Mouse (Mus musculus) gastrocnemius, postnatal 14 days (tissue): ENCODE data around the gene Cuta. TPM values are rescaled to one million over a fixed set of nuclear protein-coding genes. Genes with fewer than 3 reads are reported as not detected.
A peak's percentile ranks its signal among the peaks of the same experiment; 100 is the strongest.

Source experiments
- DNase-seq: peaks from one replicate; pipeline ENCODE4 v3.0.0; 2021; ENCODE audit warnings: mixed read lengths
- intact Hi-C: fragments of 180-260 bp; cut with DNase I; formaldehyde crosslinking; loops from one replicate; pipeline ENCODE4 v1.15.1; 2025; ENCODE audit warnings: low total_unique reads
- microRNA-seq, 2 experiments: library from miRNA; unstranded; fragments of <30 nt; microRNA quantifications; one replicate each; pipeline ENCODE4 v1.2.0; 2021
- total RNA-seq, 2 experiments: library from RNA; stranded (reverse); gene quantifications; 2 replicates each; pipeline ENCODE4 v1.2.3; 2021

The Cuta gene
- total RNA-seq, 2 experiments from 2014 or later: 87.0 to 102 TPM

- intact Hi-C loops: no loop called here
- no peak for DNase-seq
Measured at GRCm38 (mm10) chr17:26900916-26901315, 38.5 kb downstream of the Cuta start.

- DNase-seq: peak; percentile 79
- intact Hi-C loops: loop anchor here (10.0 kb wide), 1 partner anchor 441 kb away; no protein-coding TSS in a partner anchor
Measured at GRCm38 (mm10) chr17:26895578-26895977, 43.8 kb downstream of the Cuta start.

- intact Hi-C loops: loop anchor here (10.0 kb wide), 1 partner anchor 440 kb away; no protein-coding TSS in a partner anchor
- no peak for DNase-seq
Measured at GRCm38 (mm10) chr17:26894342-26894741, 45.0 kb downstream of the Cuta start.

GRCm38 (mm10) chr17:26893492-26893891 is 45.9 kb downstream of the Cuta start:
- DNase-seq: no peak
- intact Hi-C loops: loop anchor here (10.0 kb wide), 1 partner anchor 439 kb away; no protein-coding TSS in a partner anchor

GRCm38 (mm10) chr17:26892635-26893375 is 46.6 kb downstream of the Cuta start:
- DNase-seq: no peak
- intact Hi-C loops: loop anchor here (10.0 kb wide), 1 partner anchor 438 kb away; no protein-coding TSS in a partner anchor

GRCm38 (mm10) chr17:26887926-26888325 is 51.4 kb downstream of the Cuta start:
- intact Hi-C loops: loop anchor here (5.0 kb wide), 1 partner anchor 231 kb away; no protein-coding TSS in a partner anchor
- no peak for DNase-seq

- peak; percentile 87 for DNase-seq
- intact Hi-C loops: loop anchor here (5.0 kb wide), 1 partner anchor 229 kb away; no protein-coding TSS in a partner anchor
Measured at GRCm38 (mm10) chr17:26886047-26886749, 53.2 kb downstream of the Cuta start.

GRCm38 (mm10) chr17:26884995-26885926 is 54.1 kb downstream of the Cuta start:
- peak; percentile 85 for DNase-seq
- intact Hi-C loops: loop anchor here (2.0 to 5.0 kb wide), 2 partner anchors 92 to 228 kb away; no protein-coding TSS in a partner anchor

Small RNAs within 50 kb of the gene (microRNA-seq; reads per million reads assigned to microRNA genes)
- gene Gm27775: 0 reads per million in 2 experiments
- 0 reads per million in 2 experiments for gene Mir3083
- 0 to 1.3 reads per million in 2 experiments for gene Mir6968

Other genes starting within 250 kb of the Cuta start
- 10 to 100 TPM; 14.1 to 20.1 TPM for gene Crebrf, start 223.9 kb downstream of the Cuta start, total RNA-seq
- gene Bnip1, start 158.5 kb downstream of the Cuta start, total RNA-seq: 10 to 100 TPM; 18.7 to 22.5 TPM
- gene Nkx2-5, start 94.6 kb downstream of the Cuta start, total RNA-seq: not detected
- 1 to 10 TPM in 1 of 2 experiments, under 1 TPM in 1; 1.00 to 1.0 TPM for gene Kifc5b, start 22.5 kb downstream of the Cuta start, total RNA-seq
- gene Phf1, start 6.5 kb downstream of the Cuta start, total RNA-seq: 1 to 10 TPM; 4.1 TPM
- gene Syngap1, start 1.7 kb upstream of the Cuta start, total RNA-seq: 1 to 10 TPM; 5.8 to 6.1 TPM
- 1 to 10 TPM; 1.6 to 2.6 TPM for gene Zbtb9, start 33.6 kb upstream of the Cuta start, total RNA-seq
- gene Bak1, start 89.4 kb upstream of the Cuta start, total RNA-seq: 10 to 100 TPM; 24.7 to 27.9 TPM
- 1 to 10 TPM; 4.2 to 5.7 TPM for gene Itpr3, start 117.7 kb upstream of the Cuta start, total RNA-seq
- 100 to 1,000 TPM; 342 TPM for gene Uqcc2, start 194.3 kb upstream of the Cuta start, total RNA-seq
- 100 to 1,000 TPM in 1 of 2 experiments, 10 to 100 TPM in 1; 91.4 to 128 TPM for gene Ip6k3, start 228.2 kb upstream of the Cuta start, total RNA-seq